Mouse (Mus musculus): ENCODE measurements around the gene Gata5.

DNA sequence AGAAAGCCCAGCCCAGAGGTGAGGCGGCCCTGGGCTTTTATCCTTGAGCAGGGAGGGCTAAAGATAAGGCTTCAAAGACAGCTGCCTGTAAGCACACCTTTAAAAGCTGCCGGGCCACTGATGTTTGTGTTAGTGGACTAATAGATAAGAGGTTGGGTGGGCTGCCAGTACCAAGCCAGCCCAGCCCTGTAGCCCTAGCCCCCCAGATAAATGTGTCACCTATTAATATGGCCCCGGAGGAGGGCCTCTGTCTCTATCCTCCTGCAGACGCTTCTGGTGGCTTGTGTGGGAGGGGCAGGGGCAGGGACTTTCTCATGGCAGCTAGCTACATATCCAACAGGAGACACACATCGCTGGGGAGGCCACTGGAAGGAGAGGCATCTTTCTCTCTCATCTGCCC, 33.7 kb downstream of the Gata5 start:
- TF ChIP-seq TAL1 (IDR thresholded peaks at IDR 0.05; ENCODE audit: low read length) (no peak), GATA1 (IDR thresholded peaks at IDR 0.05; ENCODE audit: low read length) (no peak)

Measured in erythroblast, embryonic 14.5 days (primary cell).